Mouse (Mus musculus) liver (tissue): ENCODE results near the gene Adcy6.
A peak's percentile ranks its signal among the peaks of the same experiment; 100 is the strongest.

Experiments used
- DNase-seq: peaks from one replicate; pipeline ENCODE4 v3.0.0-alpha.2; 2020; ENCODE audit warnings: mixed read lengths

Adcy6 gene

DNA sequence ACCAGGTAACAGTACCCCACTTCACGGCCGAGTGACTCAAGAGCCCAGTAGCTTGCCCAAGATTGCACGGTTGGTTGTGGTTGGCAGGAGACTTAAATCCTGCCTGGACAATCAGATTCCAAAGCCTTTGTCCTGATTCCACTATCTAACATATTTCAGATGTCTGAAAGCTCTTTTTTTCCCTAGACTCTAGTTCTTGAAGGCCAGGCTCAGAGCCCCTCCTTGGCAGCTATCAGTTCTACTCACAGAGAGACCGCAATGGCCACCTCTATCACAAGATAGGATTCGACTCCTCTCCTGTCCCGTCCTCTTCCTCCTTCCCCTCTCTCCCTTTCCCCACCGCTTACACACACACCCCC is 8.1 kb downstream of the Adcy6 start:
- DNase-seq: no peak

DNA sequence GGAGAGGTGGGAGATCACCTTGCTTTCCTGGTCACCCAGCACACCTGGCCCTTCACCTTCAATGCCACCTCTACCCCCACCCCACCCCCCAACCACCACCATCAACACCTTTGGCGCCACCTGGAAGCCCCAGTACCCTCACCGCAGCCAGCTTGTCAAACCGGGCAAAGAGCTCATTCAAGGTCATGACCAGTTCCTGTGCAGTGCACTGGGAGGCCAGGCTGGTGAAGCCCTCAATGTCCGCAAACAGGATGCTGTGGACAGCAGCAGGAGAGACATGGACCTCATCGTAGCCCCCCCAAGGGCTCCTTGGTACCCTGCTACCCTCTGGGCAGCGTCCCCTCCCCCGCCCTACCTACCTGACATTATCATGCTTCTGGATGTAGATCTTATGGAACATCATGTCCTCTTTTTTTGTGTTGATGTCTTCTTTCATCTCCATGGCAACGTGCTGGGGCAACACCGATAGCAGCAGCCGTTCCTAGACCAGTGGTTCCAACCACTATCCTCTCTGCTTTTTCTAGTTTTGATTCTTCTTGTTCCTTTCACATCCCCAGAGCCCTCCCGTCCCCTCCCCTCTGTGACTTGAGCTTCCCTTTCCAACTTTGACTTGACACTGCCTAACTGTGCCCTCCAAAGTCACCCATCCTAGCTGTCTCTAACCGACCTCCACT is 9.7 kb downstream of the Adcy6 start:
- no peak for DNase-seq

DNA sequence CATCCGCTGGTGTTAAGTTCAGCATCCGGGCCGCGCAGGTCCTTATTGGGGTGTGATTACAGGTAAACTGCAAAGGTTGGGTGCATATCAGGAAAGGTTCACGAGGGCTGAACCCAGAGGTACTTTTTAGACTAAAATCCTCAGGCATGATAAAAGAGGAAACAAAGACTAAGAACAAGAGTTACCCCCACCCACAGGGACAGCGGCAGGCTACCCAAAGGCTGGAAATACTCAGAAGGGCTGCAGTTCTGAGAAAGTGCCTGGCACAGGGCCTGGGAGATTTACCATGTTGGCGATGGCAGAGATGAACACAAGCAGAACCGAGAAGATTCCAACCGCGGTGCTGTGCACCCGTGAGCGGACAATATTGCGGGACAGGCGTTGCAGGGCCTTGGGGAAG is 13.3 kb downstream of the Adcy6 start:
- DNase-seq: no peak

DNA sequence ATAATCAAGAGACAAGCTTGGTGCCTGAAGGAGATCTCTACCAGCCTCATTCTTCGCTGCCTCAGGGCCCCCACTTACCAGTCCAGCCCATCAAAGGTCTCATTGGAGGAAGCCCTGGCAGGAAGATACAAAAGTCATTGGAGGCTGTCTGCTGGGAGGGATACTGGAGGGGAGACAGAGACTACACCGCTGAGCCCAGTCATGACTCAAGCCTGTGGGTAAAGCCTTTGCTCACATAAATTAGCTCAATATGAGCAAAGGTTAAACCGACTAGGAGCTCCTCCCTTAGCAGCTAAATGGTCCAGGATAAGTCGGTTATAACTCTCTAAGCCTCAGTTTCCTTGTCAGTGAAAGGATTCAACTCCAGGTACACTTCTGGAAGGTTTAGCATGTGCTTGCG is 14.8 kb downstream of the Adcy6 start:
- DNase-seq: no peak

DNA sequence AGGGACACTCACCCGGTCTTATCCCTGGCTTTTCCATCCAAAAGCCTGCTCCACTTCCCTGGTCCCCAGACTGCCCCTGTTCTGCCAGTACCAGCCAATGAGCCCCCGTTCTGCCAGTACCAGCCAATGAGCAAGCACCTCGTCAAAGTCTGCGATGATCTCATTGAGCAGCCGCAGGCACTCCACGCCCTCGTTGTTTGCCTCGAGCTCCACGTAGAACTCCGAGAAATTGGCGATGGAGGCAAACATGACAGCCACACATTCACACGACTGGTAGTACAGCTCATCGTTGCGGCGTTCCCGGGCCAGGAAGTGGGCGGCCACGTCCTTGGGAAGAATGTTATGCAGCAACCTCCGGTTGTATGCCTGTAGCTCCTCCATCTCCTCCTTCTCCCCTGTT is 15.7 kb downstream of the Adcy6 start:
- no peak for DNase-seq

DNA sequence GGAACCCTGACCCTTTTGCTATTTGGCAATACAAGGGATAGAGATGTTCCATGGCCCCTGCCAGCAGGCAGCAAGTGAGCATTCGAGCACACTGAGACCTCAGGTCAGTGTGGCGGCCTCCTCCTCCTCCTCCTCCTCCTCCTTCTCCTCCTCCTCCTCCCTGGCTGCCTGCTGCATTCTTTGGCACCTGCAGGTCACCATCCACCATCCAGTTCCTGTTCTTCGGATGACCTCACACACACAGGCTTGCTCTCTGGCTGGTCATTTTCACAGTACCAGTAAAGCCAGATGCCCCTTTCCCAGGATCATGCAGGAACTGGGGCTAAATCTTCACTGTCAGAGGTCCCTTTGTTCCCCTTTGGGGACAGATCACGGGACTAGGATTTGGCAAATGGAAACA is 18.5 kb downstream of the Adcy6 start:
- no peak for DNase-seq

DNA sequence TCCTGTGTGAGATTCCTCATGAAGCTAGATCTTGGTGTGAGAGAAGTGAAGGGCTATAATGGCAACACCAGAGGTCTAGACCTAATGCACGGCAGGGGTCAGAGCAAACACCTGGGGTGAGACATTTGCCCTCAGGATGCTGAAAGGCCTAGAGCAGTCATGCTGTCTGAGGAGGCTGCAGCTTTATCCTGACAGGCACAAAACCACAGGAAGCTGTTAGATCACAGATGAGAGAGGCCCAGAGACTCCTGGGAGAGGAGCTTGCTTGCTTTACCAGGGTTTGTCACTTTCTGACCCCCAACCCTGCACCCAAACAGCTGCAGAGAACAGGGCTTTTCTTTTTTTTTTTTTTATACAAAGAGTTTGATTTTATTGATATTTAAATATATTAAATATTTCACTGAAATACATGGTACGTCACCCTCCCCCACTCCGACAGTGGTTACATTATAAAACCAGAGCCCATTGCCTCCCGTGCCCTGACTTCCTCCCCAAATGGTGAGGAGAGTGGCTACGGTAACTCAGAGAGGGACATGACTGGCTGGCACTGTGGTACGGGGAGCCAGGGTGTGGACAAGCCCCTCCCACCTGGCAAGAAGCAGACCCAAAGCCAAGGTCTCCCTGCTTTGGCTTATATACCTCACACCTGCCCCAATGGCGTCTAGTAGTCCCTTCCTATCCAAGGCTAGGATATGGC is 20.1 kb downstream of the Adcy6 start:
- no peak for DNase-seq

DNA sequence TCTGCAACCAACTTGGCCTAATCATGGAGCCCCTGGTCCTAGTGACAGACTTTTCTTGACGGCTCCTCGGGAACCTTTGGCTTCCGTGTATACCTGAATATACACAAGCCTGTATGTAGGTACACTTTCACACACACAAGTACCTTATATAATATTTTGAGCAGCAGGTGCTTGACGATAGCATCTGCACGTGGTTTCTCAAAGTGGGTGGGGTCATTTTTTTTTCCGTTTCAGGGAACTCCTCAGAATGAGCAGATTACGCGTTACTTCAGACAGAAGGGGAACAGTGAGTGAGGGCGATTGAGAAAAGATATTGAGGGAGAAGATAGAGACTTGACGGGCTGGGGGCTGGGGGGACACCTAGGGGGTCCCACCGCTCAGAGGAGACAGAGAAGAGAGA is 22.1 kb downstream of the Adcy6 start:
- no peak for DNase-seq

DNA sequence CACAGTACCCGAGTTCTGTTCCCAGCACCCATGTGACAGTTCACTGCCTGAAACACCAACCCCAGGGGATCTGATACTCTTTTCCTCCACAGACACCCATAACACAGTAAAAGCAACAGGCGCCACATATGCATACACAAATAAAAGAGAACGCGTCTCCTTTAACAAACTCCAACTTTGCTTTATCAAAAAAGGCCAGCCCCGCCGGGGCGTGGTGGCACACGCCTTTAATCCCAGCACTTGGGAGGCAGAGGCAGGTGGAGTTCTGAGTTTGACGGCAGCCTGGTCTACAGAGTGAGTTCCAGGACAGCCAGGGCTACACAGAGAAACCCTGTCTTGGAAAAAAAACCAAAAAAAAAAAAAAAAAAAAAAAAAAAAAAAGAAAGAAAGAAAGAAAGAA is 23.7 kb downstream of the Adcy6 start:
- peak; percentile 83 for DNase-seq

DNA sequence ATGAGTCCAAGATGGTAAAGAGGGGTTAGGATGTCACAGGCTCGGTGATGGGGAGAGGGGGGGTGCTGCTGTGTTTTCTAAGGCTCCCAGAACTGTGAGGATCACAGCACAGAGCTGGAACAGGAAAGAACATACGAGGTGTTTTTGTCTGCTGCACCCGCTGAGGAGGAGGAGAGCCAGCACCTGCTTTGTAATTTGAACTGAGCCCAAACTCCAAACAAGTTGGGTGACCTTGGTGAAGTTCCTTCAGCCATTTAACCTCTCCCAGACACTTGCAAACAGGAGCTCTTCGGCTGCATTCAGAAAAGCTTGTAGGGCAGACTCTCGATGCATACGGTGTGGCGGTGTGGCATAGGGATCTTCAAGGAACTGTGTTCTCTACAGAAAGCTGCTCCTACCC is 24.5 kb downstream of the Adcy6 start:
- DNase-seq: no peak

DNA sequence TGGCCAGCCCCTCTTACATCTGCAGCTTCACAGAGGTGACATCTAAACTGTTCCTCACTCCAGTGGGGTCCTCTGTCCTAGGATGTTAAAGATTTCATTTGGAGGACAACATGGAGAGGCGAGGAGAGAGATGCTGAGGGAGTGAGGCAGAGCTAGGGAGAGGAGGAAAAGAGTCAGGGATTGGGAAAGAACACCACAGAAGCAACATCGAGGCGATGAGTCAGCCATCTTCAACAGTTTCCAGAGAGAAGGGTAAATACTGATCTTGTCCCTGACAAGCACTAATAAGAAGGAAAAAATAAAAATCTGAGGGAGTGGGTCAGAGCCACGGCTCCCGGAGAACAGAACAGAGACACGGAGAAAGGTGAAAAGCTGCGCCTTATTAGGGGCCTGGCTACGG is 26.9 kb downstream of the Adcy6 start:
- no peak for DNase-seq

DNA sequence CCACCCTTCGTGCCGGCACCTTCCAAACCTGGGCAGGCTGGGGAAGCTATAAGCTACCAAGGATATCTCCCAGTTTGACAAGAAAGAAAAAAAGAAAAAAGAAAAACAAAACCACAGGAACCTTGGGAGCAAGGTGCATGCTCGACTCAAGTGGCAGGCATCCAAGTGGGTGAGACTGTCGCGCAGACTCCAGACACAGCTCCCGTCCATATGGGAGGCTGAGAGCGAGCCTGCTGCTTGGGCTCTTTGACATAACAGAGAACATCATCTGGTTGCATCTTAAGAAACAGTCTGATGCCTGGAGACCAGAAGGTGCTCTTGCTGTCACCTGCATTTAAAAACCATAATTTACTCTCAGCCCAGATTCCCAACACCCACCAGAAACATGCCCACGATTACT is 27.5 kb downstream of the Adcy6 start:
- no peak for DNase-seq

DNA sequence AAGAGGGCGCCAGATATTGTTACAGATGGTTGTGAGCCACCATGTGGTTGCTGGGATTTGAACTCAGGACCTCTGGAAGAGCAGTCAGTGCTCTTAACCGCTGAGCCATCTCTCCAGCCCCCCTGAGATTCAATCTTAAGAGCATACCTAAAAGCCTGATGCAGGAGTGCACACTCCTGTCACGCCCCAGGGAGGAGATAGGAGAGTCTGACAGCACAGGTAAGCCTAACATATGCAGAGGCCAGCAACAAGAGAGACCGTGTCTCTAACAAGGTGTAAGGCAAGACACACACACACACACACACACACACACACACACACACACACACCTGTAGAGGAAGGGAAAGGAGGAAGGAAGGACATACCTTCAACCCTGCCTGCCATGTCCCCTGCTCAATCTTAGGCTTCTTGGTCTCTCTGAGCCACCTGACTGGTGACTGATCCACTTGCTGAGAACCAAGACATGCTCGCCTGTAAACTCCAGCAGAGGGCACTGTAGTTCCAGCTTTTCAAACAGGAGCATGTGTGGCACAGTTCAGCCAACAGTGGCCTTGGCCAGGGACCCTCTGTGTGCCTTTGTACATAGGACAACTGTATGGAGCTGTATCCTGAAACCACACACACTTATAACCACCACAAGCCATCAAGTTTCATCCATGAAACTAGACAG is 29.9 kb downstream of the Adcy6 start:
- peak; percentile 82 for DNase-seq

DNA sequence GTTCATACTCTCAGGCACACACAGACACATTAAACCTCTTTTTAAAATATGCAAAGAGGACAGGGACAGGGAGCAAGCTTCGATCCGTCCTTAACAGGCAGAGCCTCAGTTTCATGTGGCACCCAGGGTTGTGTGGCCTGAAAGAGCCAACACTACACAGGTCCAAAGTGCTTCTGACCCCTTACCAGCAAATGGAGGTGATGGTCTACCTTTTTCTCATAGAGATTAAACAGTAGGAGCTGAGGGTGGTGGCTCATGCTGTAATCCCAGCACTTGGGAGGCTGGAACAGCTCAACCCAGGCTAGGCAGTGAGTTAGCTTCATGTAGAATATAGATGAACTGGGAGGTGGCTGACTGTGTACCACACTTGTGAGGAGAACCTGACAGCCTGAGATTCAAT is 30.6 kb downstream of the Adcy6 start:
- DNase-seq: no peak

DNA sequence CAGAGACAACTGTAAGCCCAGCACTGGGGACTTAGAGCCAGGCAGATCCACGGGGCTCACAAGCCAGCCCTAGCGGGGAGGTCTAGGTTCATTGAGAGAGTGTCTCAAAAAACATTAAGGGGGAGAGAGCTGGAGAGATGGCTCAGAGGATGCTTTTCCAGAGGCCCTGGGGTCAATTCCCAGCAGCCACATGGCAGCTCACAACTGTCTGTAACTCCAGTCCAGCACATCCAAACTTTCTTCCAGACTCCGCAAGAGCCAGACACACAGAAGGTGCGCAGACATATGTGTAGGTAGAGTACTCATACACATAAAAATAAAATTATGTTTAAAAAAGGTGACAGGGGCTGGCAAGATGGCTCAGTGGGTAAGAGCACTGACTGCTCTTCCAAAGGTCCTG is 36.6 kb downstream of the Adcy6 start:
- no peak for DNase-seq

DNA sequence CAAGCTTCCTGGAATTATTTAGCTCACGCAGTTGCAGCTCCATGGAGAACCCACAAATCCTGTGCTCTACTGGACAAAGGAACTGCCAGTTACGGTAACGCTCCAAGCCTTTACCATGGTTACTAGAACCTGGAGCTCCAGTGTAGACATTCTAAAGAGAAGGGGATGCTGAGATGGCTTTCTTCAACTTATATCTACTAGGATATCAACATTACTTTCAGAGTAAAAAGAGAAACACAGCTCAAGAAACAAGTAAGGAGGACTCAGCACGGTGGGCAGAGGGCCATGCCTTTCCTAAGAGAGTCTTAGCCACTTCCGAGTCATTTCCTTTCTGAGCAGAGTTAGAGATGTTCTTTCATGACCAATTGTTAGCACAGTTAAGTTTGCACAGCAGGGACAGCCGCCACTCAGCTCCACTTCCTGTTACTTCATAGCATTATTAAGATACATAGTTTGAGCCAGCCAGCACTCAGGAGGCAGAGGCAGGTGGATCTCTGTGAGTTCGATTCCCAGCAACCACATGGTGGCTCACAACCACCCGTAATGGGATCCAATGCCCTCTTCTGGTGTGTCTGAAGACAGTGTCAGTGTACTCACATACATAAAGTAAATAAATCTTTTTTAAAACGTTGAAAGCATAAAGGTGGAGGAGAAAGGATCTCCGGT is 38.9 kb downstream of the Adcy6 start, which contains the start of the genes Ccnt1 and 4930415O20Rik:
Ccnt1 (minus strand) TSS at position 51 of the 666 bp plus-strand sequence.
4930415O20Rik (plus strand) TSS at position 132 of the 666 bp plus-strand sequence.
- no peak for DNase-seq

DNA sequence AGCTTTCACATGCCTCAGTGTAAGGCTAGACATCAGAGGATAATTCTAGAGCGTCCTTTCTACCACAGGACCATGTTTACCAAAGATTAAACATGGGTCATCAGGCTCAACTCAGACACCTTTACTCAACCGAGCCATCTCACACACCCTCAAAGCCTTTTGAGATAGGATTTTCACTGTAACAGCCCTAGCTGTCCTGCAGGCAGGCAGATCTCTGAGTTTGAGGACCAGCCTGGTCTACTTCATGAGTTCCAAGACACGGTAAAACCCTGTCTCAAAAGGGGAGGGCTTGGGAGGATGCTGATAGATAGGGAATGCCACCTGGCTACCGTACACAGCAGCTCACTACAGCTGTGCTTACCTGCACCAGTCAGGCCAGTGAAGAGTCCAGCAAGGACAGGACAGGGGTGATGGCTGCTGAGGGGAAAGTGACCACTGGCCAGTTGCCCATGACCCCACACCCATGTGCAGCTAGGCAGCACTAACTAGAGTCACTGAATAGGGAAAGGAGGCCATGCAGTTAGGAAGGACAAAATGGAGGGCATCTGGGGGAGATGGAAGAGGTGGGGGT is 40.0 kb downstream of the Adcy6 start:
- DNase-seq: no peak

DNA sequence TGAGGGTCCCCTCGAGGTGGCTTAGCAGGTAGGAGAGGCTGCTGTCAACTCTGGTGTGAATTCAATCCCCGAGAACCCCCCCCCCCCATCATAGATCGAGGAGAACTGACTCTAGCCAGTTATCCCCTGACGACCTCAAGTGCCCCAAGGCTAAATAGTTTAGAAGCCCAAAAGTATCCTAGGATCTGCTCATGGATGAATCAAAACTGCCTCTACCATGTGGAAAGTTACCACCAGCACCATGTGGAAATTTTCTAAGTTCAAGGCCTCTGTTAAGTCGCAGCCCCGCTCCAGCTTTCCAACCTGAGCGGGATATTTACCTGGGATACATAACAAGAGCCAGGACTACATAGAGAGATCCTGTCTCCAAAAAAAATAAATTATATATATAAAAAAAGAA is 40.7 kb downstream of the Adcy6 start:
- DNase-seq: no peak

DNA sequence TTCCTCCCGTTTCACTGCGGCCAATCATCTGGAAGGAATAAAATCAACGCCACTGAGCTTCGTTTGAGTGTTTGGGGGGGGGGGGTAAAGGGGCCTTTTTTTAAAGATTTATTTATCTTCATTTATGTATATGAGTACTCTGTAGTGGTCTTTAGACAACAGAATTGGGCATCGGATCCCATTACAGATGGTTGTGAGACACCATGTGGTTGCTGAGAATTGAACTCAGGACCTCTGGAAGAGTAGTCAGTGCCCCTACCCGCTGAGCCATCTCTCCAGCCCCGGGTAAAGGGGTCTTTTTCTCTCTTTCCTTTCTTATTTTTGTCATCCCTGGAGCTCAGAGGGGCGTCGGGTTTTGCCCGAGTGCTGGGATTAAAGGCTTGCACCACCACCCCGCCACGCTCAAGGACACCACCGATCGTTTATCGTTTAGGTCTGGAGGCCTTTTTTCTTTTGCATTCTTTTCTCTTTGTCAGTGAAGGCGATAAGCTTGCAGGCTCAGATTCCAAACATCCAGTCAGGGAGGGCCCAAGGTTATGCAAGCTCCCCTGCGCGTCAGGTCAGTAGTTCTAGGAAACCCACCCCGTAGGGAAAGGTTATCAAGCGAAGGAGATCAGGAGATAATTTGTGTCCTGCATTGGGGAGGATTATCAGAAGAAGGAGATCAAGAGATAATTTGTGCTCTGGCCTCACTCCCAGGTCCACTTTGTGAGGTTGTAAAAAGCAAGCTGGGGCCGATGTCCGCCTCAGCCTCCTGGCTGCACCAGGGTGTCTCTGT is 41.4 kb downstream of the Adcy6 start:
- peak; percentile 35 for DNase-seq

DNA sequence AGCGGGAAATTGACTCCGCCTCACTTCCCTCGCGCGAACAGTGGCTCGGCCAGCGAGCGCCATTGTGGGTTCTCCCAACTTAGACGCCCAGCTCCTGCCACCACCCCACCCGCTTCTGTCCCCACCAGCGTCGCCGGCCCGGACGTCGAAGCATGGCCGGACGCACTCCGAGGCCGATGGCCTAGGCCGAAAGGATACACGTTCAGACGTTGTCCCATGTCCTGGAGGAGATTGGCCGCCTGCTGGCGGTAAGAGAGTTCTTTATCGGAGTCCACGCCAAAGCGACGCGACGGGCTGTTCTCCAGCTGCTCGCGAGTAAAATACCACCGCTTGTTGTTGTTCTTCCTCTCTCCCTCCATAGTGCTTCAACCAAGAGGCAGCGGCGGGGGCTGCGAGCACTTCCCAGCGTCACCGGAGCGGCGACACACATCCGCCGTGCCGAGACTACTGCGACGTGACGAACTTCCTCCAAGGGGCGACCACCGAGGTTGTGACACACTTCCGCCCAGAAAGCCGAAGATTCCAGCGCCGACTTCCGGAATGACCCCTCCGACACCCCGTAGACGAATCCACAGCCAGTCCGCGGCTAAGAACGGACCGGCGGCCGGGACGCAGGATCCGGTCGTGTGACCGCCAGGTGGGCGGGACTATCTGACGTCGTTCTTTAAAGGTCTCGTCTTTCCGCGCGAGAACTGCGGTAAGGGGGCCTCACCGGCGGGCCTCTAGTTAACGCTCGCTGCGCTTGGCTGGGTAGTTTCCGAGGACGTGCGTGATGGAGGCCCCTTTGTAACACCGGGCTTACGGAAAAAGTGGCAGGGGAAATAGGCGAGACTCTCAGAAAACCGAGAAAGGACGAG is 42.4 kb downstream of the Adcy6 start:
- peak; percentile 98 for DNase-seq

DNA sequence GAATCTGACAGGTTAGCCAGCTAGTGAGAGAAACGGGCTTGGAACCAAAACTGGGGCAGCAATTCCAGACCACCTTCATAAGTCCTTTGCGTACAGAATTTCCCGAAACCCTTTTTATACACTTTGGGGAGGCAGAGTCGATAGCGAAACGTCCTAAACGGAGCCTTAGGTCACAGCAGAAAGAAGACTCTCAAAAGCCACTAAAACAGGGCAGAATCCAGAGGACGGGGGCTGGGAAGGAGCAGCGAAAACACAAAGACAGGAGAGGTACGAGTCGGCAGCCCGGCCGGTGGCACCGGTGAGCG is 43.0 kb downstream of the Adcy6 start:
- no peak for DNase-seq

DNA sequence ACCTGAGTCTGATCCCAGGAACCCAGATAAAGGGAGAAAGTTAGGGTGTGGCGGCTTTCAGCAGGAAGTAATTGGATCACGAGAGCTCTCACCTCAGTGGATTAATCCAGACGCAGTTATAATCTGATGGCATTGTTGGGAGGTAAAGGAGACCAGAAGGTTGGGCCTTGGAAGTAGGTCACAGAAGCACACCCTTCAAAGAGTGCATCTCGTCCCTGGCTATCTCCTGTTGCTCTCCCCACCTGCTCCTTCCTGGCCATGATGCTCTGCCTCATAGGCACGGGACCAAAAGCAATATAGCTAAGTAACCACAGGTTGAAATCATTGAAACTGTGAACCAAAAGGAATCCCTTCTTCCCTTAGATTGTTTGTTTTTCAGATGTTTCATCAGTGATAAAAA is 52.7 kb downstream of the Adcy6 start:
- no peak for DNase-seq
